Mouse (Mus musculus): ENCODE results near the gene Galnt9. TPM values are rescaled to one million over a fixed set of nuclear protein-coding genes. Genes with fewer than 3 reads are reported as not detected.

Gene Galnt9
- total RNA-seq, 2 experiments from 2014 or later: 0.11 TPM; not detected in 1

GRCm38 (mm10) chr5:110629525-110630120 lies 85.5 kb downstream of the Galnt9 start:
- DNase-seq: no peak

GRCm38 (mm10) chr5:110635951-110636707 lies 92.0 kb downstream of the Galnt9 start:
- DNase-seq: no peak

- no peak for DNase-seq
Measured at GRCm38 (mm10) chr5:110638306-110639074, 94.3 kb downstream of the Galnt9 start.

DNA sequence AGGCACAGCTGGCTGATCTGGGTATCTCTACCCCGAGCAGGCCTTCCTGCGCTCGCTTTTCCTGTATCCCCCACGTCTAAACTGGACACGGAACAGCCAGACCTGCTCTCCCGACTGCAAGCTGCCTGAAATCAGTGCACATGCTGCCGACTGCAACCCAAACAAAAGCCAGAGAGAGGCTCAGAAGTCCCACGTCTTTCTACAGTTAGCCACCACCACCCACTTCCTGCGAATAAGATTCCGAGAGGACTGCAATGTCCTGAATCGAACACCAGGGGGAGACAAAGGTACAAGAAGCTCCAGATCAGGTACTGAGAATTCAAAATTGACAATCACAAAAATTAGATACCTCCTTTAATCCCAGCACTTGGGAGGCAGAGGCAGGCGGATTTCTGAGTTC lies 95.3 kb downstream of the Galnt9 start:
- DNase-seq: peak; percentile 46

GRCm38 (mm10) chr5:110646377-110646776 lies 102.2 kb downstream of the Galnt9 start:
- DNase-seq: no peak

DNA sequence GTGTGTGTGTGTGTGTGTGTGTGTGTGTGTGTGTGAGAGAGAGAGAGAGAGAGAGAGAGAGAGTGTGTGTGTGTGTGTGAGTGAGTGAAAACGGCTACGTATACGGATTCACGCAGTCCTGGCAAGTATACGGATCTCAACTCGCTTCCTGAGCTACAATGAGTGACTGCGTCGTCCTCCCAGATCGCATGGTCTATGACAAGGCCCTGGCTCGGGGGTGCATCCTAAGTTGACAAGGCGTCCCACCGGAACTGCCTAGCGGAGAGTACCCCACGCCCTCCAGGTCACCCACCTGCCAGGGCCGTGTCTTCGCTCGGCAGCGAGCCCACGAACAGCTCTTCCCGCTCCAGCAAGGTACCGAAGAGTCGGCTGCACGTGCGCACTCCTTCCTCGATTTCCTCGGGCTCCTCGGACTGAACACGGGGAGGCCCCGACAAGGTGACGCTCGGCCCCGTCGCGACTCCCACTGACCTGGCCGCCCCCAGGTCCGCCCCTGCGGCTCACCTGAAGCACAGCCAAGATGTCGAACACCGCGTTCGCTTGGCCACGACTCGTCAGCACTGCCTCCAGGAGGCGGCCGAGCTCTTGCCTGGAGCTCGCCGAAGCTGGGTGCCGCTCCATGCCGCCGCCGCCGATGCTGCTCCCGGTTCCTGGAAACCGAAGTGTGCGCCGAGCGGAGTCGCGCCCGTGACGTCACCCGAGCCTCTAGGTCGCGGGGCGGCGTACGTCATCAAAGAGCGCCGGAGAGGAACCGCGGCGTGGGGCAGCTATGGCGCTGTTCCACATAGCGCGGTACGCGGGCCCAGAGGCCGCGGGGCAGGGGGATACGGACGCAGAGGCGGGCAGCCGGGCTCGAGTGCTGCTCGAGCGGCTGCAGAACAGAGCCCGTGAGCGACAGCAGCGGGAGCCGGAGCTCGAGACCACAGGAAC lies 108.8 kb downstream of the Galnt9 start, which contains the start of the genes Noc4l and Ddx51:
Gene Noc4l (minus strand): TSS at position 699 of the 930 bp plus-strand sequence.
Gene Ddx51 (plus strand): TSS at position 733 of the 930 bp plus-strand sequence.
- peak; percentile 99 for DNase-seq

GRCm38 (mm10) chr5:110653686-110654085 lies 109.5 kb downstream of the Galnt9 start:
- DNase-seq: no peak

DNA sequence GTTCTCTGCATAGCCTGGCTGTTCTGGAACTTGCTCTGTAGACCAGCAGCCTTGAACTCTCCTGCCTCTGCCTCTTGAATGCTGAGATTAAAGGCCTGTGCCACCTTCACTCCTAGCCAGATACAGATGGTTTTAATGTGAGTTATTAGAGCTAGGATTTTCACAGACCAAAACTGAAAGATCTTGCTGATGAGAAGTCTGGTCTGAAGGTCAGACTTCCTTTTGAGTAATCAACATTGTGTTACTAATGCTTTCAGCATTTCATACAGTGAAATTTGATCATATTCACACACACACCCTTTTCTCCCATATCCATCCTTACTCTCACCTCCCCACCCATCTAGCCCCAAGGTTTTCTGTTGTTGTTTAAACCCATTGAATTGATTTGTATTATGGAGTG lies 115.5 kb downstream of the Galnt9 start:
- no peak for DNase-seq

DNA sequence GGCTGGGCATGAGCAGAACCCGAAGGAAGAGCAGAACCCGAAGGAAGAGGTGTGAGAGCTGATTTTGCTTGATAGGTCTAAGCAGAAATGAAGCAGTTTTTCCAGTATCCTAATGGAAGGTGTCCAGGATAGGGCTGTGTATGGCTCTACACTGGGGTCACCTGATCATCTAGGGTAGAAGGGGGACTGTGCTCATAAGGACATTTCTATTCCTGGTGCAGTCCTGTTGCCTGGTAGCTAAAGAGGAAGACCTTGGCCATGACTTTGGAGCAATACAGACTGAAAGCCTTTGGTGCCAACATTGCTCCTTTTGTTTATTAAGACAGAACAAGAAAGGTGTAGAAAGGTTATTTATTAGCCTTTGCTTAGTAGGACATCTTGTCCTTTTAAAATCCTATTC lies 119.9 kb downstream of the Galnt9 start:
- no peak for DNase-seq

DNA sequence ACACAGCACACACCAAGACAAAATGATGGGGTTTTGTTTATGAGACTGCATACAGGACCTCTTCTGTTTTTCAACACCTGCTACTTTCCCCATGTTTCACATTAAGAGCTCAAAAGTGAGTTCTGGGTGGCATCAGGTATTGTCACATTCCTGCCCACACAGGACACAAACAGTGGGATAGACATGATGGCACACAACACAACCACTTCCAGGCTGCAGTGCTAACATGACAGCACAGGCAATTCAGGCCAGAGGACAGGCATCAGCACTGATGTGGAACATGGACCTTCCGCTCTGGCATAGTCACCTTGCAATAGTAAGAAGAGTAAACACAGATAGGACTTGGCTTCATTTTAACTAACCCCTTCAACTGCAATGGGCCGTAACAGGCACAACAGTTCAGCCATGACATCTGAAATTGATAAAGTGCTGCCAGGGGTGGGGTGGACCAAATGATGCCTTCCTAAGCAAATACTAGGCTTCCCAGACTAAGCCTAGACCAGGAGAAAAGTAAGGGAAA lies 120.7 kb downstream of the Galnt9 start:
- no peak for DNase-seq

- DNase-seq: no peak
Measured at GRCm38 (mm10) chr5:110665486-110666121, 121.4 kb downstream of the Galnt9 start.

Small RNA genes within 50 kb of the gene (microRNA-seq; reads per million reads assigned to microRNA genes)
- 0.50 to 0.95 reads per million in 2 experiments for gene Mir7026

Other genes starting within 250 kb of the Galnt9 start
- not detected for gene P2rx2, start 201.1 kb upstream of the Galnt9 start, total RNA-seq (2021)
- not detected for gene Lrcol1, start 199.6 kb upstream of the Galnt9 start, total RNA-seq (2021)
- gene Fbrsl1, start 95.9 kb upstream of the Galnt9 start, total RNA-seq (2021): 10 to 100 TPM; 33.5 to 37.7 TPM
- 10 to 100 TPM; 15.5 to 16.9 TPM for gene Noc4l, start 109.1 kb downstream of the Galnt9 start, total RNA-seq (2021)
- gene Ddx51, start 109.1 kb downstream of the Galnt9 start, total RNA-seq (2021): 10 to 100 TPM in 1 of 2 experiments, 1 to 10 TPM in 1; 9.5 to 10.8 TPM
- gene Ep400, start 226.4 kb downstream of the Galnt9 start, total RNA-seq (2021): 10 to 100 TPM; 34.9 to 51.7 TPM
- gene Pus1, start 236.3 kb downstream of the Galnt9 start, total RNA-seq (2021): 10 to 100 TPM; 14.1 to 15.9 TPM